Comparison of ENCODE assay signal across 21 mouse cellular contexts in the genomic region with DNA sequence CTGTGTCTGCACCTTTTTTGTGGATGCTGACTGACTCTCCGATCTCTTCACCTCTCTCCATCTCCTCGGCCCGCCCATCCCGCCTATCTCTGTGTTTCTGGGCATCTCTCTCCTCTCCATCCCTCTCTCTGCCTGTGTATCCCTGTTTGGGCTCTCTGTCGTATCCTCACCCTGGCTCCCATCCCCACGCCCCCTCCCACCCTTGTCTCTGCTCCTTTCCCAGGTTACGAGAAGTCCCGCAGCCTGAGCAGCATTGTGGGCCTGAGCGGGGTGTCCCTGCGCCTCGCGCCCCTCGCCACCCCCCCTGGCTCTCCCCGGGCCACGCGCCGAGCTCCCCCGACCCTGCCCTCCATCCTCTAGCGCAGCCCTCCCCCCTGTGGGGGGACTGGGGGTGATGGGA. TPM values are rescaled to one million over a fixed set of nuclear protein-coding genes. Genes with fewer than 3 reads are reported as not detected.
DNase-seq lines count a peak whose midpoint lies in the region; ATAC-seq lines count a peak whose summit lies in the region.
"Had no signal": no experiment of that assay in that cellular context is flagged by ENCODE, and none has a peak within 500 bp of the region (broad histone marks: within the 10 kb centered on the region; RNA-seq: fewer than 3 reads in every experiment).

No protein-coding gene starts in this region.

- H3K4me2 ChIP-seq in limb, embryonic 13.5 days (replicated peaks): no peak overlapping the region
- H3K4me2 ChIP-seq in neural tube, embryonic 13.5 days: peak overlapping the region; percentile 22; the same call in 1 of the 2 replicates
- H3K4me2 ChIP-seq: embryonic facial prominence, embryonic 15.5 days; heart, embryonic 12.5 days; liver, embryonic 11.5 days; lung, embryonic 14.5 days had no signal

- no peak for ATAC-seq in limb, embryonic 13.5 days (ENCODE audit: low FRiP score, low read depth)
- no peak for ATAC-seq in neural tube, embryonic 13.5 days (ENCODE audit: low read depth)
- ATAC-seq: intestine, postnatal 0 days had no signal

- peak; percentile 36 to 47 for DNase-seq in cerebellum, postnatal 10 days
- DNase-seq in cerebellum, adult 9-10 months: no peak
- no peak for DNase-seq in limb, embryonic 10.5 days (ENCODE audit: low spot score)
- no peak for DNase-seq in embryonic facial prominence, embryonic 10.5 days (ENCODE audit: low spot score)
- DNase-seq in heart, postnatal 10 days: no peak
- DNase-seq: adrenal gland, adult 8-10 months; gastrocnemius, postnatal 25 days; heart, postnatal 4 days; kidney, postnatal 10 days; lung, embryonic 14.5 days; spleen, adult 18-20 months; thymus, postnatal 25 days had no signal

- intact Hi-C loops in heart, postnatal 10 days (cut with DNase I): no loop called here

- peaks cover 68% of the 10 kb centered on the region for H3K27me3 ChIP-seq in limb, embryonic 13.5 days
- H3K27me3 ChIP-seq in limb, embryonic 10.5 days (ENCODE audit: low read depth, poor library complexity, severe bottlenecking): peaks cover 68% of the 10 kb centered on the region
- peaks cover 64% of the 10 kb centered on the region for H3K27me3 ChIP-seq in embryonic facial prominence, embryonic 10.5 days (replicated peaks; ENCODE audit: low read depth, poor library complexity, severe bottlenecking)
- peaks cover 50% of the 10 kb centered on the region for H3K27me3 ChIP-seq in neural tube, embryonic 13.5 days

- H3K4me3 ChIP-seq in limb, embryonic 13.5 days: no peak overlapping the region
- no peak overlapping the region; the same call in 1 of the 2 replicates for H3K4me3 ChIP-seq in limb, embryonic 10.5 days
- H3K4me3 ChIP-seq in embryonic facial prominence, embryonic 10.5 days: peak overlapping the region; percentile 51; the same call in 1 of the 2 replicates
- H3K4me3 ChIP-seq in neural tube, embryonic 13.5 days: no peak overlapping the region
- H3K4me3 ChIP-seq: embryonic facial prominence, embryonic 15.5 days; heart, embryonic 12.5 days had no signal

- H3K36me3 ChIP-seq in limb, embryonic 13.5 days: no peaks in the 10 kb centered on the region
- H3K36me3 ChIP-seq in limb, embryonic 10.5 days: no peaks in the 10 kb centered on the region
- H3K36me3 ChIP-seq in embryonic facial prominence, embryonic 10.5 days (replicated peaks): no peaks in the 10 kb centered on the region
- no peaks in the 10 kb centered on the region for H3K36me3 ChIP-seq in neural tube, embryonic 13.5 days
- H3K36me3 ChIP-seq: embryonic facial prominence, embryonic 15.5 days; heart, embryonic 12.5 days had no signal

- no peak overlapping the region for H3K27ac ChIP-seq in limb, embryonic 13.5 days
- no peak overlapping the region for H3K27ac ChIP-seq in limb, embryonic 10.5 days
- H3K27ac ChIP-seq in embryonic facial prominence, embryonic 10.5 days (replicated peaks): peak overlapping the region; percentile 66
- H3K27ac ChIP-seq in neural tube, embryonic 13.5 days (replicated peaks): no peak overlapping the region
- H3K27ac ChIP-seq: embryonic facial prominence, embryonic 15.5 days; macrophage; stomach, postnatal 0 days had no signal

- 0 out of 2 replicates have a peak overlapping the region, but pooled peaks have one; percentile 43 for H3K9ac ChIP-seq in limb, embryonic 13.5 days
- H3K9ac ChIP-seq in neural tube, embryonic 13.5 days: peak overlapping the region; percentile 52
- H3K9ac ChIP-seq: embryonic facial prominence, embryonic 15.5 days; heart, embryonic 12.5 days; lung, embryonic 14.5 days had no signal

- 12% methylated on average over 19 of the region's 19 CpGs for WGBS in limb, embryonic 13.5 days
- 11% methylated on average over 19 of the region's 19 CpGs for whole genome bisulfite sequencing in limb, embryonic 10.5 days
- WGBS in embryonic facial prominence, embryonic 10.5 days: 18% methylated on average over 19 of the region's 19 CpGs
- 15% methylated on average over 19 of the region's 19 CpGs for WGBS in neural tube, embryonic 13.5 days

- peaks cover 13% of the 10 kb centered on the region; the same call in 1 of the 2 replicates for H3K4me1 ChIP-seq in limb, embryonic 13.5 days
- peaks cover 46% of the 10 kb centered on the region for H3K4me1 ChIP-seq in limb, embryonic 10.5 days
- peaks cover 65% of the 10 kb centered on the region for H3K4me1 ChIP-seq in embryonic facial prominence, embryonic 10.5 days
- H3K4me1 ChIP-seq in neural tube, embryonic 13.5 days (replicated peaks): peaks cover 35% of the 10 kb centered on the region

- H3K9me3 ChIP-seq in limb, embryonic 13.5 days: no peaks in the 10 kb centered on the region
- no peaks in the 10 kb centered on the region for H3K9me3 ChIP-seq in limb, embryonic 10.5 days (replicated peaks)
- no peaks in the 10 kb centered on the region for H3K9me3 ChIP-seq in embryonic facial prominence, embryonic 10.5 days
- no peaks in the 10 kb centered on the region for H3K9me3 ChIP-seq in neural tube, embryonic 13.5 days
- H3K9me3 ChIP-seq: embryonic facial prominence, embryonic 15.5 days; heart, embryonic 12.5 days had no signal

RNA-seq across cellular contexts. Expression of gene Kcnc3, which starts 11.2 kb away (rescaled TPM):
- polyA plus RNA-seq in limb, embryonic 13.5 days (2015; fragmentation: Nextera tagmentation; extraction: Ambion mirVana): 0.43 and 0.51 TPM in 2 replicates
- 0.21 and 0.28 TPM in 2 replicates for polyA plus RNA-seq in limb, embryonic 10.5 days (2016; fragmentation: Nextera tagmentation; extraction: Ambion mirVana)
- polyA plus RNA-seq in embryonic facial prominence, embryonic 10.5 days (2016; fragmentation: Nextera tagmentation; extraction: Ambion mirVana): 0.44 and 0.63 TPM in 2 replicates
- 4.7 and 5.2 TPM in 2 replicates for polyA plus RNA-seq in neural tube, embryonic 13.5 days (2015; fragmentation: Nextera tagmentation; extraction: Ambion mirVana)
- total RNA-seq in heart, postnatal 10 days (2021): under 1 TPM; 0.35 to 0.36 TPM

RNA-seq across cellular contexts. Expression of gene Napsa, which starts 29.5 kb away (rescaled TPM):
- polyA plus RNA-seq in limb, embryonic 13.5 days (2015; fragmentation: Nextera tagmentation; extraction: Ambion mirVana): 1.0 and 1.3 TPM in 2 replicates
- polyA plus RNA-seq in limb, embryonic 10.5 days (2016; fragmentation: Nextera tagmentation; extraction: Ambion mirVana): 0.14 and 0.20 TPM in 2 replicates
- polyA plus RNA-seq in embryonic facial prominence, embryonic 10.5 days (2016; fragmentation: Nextera tagmentation; extraction: Ambion mirVana): 0.78 and 0.88 TPM in 2 replicates
- 1.2 and 1.6 TPM in 2 replicates for polyA plus RNA-seq in neural tube, embryonic 13.5 days (2015; fragmentation: Nextera tagmentation; extraction: Ambion mirVana)
- 1 to 10 TPM in 1 of 2 experiments, under 1 TPM in 1; 0.43 to 1.4 TPM for total RNA-seq in heart, postnatal 10 days (2021)
- total RNA-seq: left cerebral cortex, postnatal 14 days had no signal
- polyA plus RNA-seq: heart, embryonic 12.5 days had no signal

RNA-seq across cellular contexts. Expression of gene Nr1h2, which starts 47.9 kb away (rescaled TPM):
- 70.5 and 72.4 TPM in 2 replicates for polyA plus RNA-seq in limb, embryonic 13.5 days (2015; fragmentation: Nextera tagmentation; extraction: Ambion mirVana)
- polyA plus RNA-seq in limb, embryonic 10.5 days (2016; fragmentation: Nextera tagmentation; extraction: Ambion mirVana): 74.5 and 82.2 TPM in 2 replicates
- polyA plus RNA-seq in embryonic facial prominence, embryonic 10.5 days (2016; fragmentation: Nextera tagmentation; extraction: Ambion mirVana): 75.0 and 77.6 TPM in 2 replicates
- polyA plus RNA-seq in neural tube, embryonic 13.5 days (2015; fragmentation: Nextera tagmentation; extraction: Ambion mirVana): 60.1 and 65.2 TPM in 2 replicates
- total RNA-seq in heart, postnatal 10 days (2021): 10 to 100 TPM; 45.1 to 49.0 TPM

RNA-seq across cellular contexts. Expression of gene Pold1, which starts 53.0 kb away (rescaled TPM):
- polyA plus RNA-seq in limb, embryonic 13.5 days (2015; fragmentation: Nextera tagmentation; extraction: Ambion mirVana): 101 and 105 TPM in 2 replicates
- 175 and 184 TPM in 2 replicates for polyA plus RNA-seq in limb, embryonic 10.5 days (2016; fragmentation: Nextera tagmentation; extraction: Ambion mirVana)
- polyA plus RNA-seq in embryonic facial prominence, embryonic 10.5 days (2016; fragmentation: Nextera tagmentation; extraction: Ambion mirVana): 164 and 171 TPM in 2 replicates
- 22.5 and 22.7 TPM in 2 replicates for polyA plus RNA-seq in neural tube, embryonic 13.5 days (2015; fragmentation: Nextera tagmentation; extraction: Ambion mirVana)
- 10 to 100 TPM; 18.7 to 24.5 TPM for total RNA-seq in heart, postnatal 10 days (2021)

Comparison
In these comparisons a context has a peak if more than half of its experiments do, and no peak if none do; other contexts are left out.
1. DNase-seq: peak in cerebellum, postnatal 10 days (2 of 2); none in cerebellum, adult 9-10 months (single experiment), limb, embryonic 10.5 days (single experiment), embryonic facial prominence, embryonic 10.5 days (single experiment) and heart, postnatal 10 days (0 of 2).